ENCODE assay signal across 21 mouse cellular contexts in genomic region chr11:61490944-61491520, GRCm38 (mm10). TPM values are rescaled to one million over a fixed set of nuclear protein-coding genes. Genes with fewer than 3 reads are reported as not detected.
DNase-seq lines count a peak whose midpoint lies in the region; ATAC-seq lines count a peak whose summit lies in the region.
"Had no signal": no experiment of that assay in that cellular context is flagged by ENCODE, and none has a peak within 500 bp of the region (broad histone marks: within the 10 kb centered on the region; RNA-seq: fewer than 3 reads in every experiment).

No protein-coding gene starts in this region.

- H3K36me3 ChIP-seq in midbrain, embryonic 11.5 days (ENCODE audit: control insufficient read depth, insufficient read depth, low read length) = peaks cover 26% of the 10 kb centered on the region
- H3K36me3 ChIP-seq in midbrain, embryonic 16.5 days (ENCODE audit: control insufficient read depth, insufficient read depth, low read length) = peaks cover 29% of the 10 kb centered on the region

- no peaks in the 10 kb centered on the region for H3K27me3 ChIP-seq in midbrain, embryonic 11.5 days (ENCODE audit: control insufficient read depth, insufficient read depth, low read length)
- no peaks in the 10 kb centered on the region for H3K27me3 ChIP-seq in midbrain, embryonic 16.5 days (ENCODE audit: control insufficient read depth, insufficient read depth, low read depth, low read length)
- H3K27me3 ChIP-seq: forebrain, embryonic 15.5 days; heart, embryonic 13.5 days had no signal

- H3K9ac ChIP-seq in midbrain, embryonic 11.5 days (ENCODE audit: low read length) = no peak overlapping the region
- no peak overlapping the region for H3K9ac ChIP-seq in midbrain, embryonic 16.5 days (ENCODE audit: low read depth, low read length)
- H3K9ac ChIP-seq: forebrain, embryonic 15.5 days; heart, embryonic 13.5 days; hindbrain, embryonic 14.5 days had no signal

- no peak for ATAC-seq in midbrain, embryonic 11.5 days (ENCODE audit: low FRiP score)
- no peak for ATAC-seq in midbrain, embryonic 16.5 days
- ATAC-seq: forebrain, embryonic 15.5 days; intestine, embryonic 16.5 days had no signal

- no peak overlapping the region for H3K4me2 ChIP-seq in midbrain, embryonic 11.5 days
- no peak overlapping the region for H3K4me2 ChIP-seq in midbrain, embryonic 16.5 days (ENCODE audit: low read length)
- H3K4me2 ChIP-seq: forebrain, embryonic 15.5 days; heart, embryonic 13.5 days; hindbrain, embryonic 14.5 days had no signal

- H3K4me1 ChIP-seq in midbrain, embryonic 11.5 days (ENCODE audit: control insufficient read depth, insufficient read depth, low read length) = peaks cover 12% of the 10 kb centered on the region
- peaks cover 14% of the 10 kb centered on the region for H3K4me1 ChIP-seq in midbrain, embryonic 16.5 days (ENCODE audit: control insufficient read depth, insufficient read depth, low read length)

- DNase-seq in cerebellum, adult 9-11 months = peak; percentile 60
- no peak for DNase-seq in cerebellum, adult 11 months
- DNase-seq in heart, adult 11 months = peak; percentile 88
- no peak for DNase-seq in heart, adult 8-10 months (ENCODE audit: low spot score)
- DNase-seq in midbrain, embryonic 11.5 days (ENCODE audit: low spot score, missing footprints) = peak; percentile 37
- DNase-seq in kidney, adult 18-20 months = no peak
- DNase-seq: adrenal gland, postnatal 10 days; cerebellum, adult 8-10 months; cerebellum, postnatal 36 days; gastrocnemius, postnatal 14 days; heart, postnatal 36 days; kidney, adult 8-10 months had no signal

- H3K4me3 ChIP-seq in midbrain, embryonic 11.5 days (ENCODE audit: low read depth, low read length) = no peak overlapping the region
- no peak overlapping the region for H3K4me3 ChIP-seq in midbrain, embryonic 16.5 days (ENCODE audit: low read depth, low read length)
- H3K4me3 ChIP-seq: forebrain, embryonic 15.5 days; heart, embryonic 13.5 days had no signal

- no peaks in the 10 kb centered on the region for H3K9me3 ChIP-seq in midbrain, embryonic 11.5 days (ENCODE audit: control insufficient read depth, low read length)
- H3K9me3 ChIP-seq in midbrain, embryonic 16.5 days (replicated peaks; ENCODE audit: control insufficient read depth, low read length, poor library complexity, severe bottlenecking) = no peaks in the 10 kb centered on the region
- H3K9me3 ChIP-seq: forebrain, embryonic 15.5 days; heart, embryonic 13.5 days had no signal

- no peak overlapping the region for H3K27ac ChIP-seq in midbrain, embryonic 11.5 days (ENCODE audit: low read depth, low read length)
- no peak overlapping the region for H3K27ac ChIP-seq in midbrain, embryonic 16.5 days (ENCODE audit: low read length)
- H3K27ac ChIP-seq: forebrain, embryonic 15.5 days; heart, embryonic 13.5 days; hindbrain, embryonic 14.5 days had no signal

- 93% methylated on average over 22 of the region's 22 CpGs for WGBS in midbrain, embryonic 11.5 days
- 91% methylated on average over 22 of the region's 22 CpGs for WGBS in midbrain, embryonic 16.5 days

RNA-seq across cellular contexts. Expression of gene Mapk7, which starts 3.2 kb away (rescaled TPM):
- total RNA-seq in heart, adult 8-10 months (2022) = 1 to 10 TPM; 4.3 to 5.1 (median 4.7) TPM
- polyA plus RNA-seq in midbrain, embryonic 11.5 days (2014; fragmentation: Nextera tagmentation; extraction: Ambion mirVana) = 51.0 and 58.3 TPM in 2 replicates
- 63.0 and 66.7 TPM in 2 replicates for polyA plus RNA-seq in midbrain, embryonic 16.5 days (2015; fragmentation: Nextera tagmentation; extraction: Ambion mirVana)

RNA-seq across cellular contexts. Expression of gene Mfap4, which starts 5.8 kb away (rescaled TPM):
- 10 to 100 TPM in 2 of 4 experiments, 1 to 10 TPM in 2; 7.9 to 11.9 (median 9.9) TPM for total RNA-seq in heart, adult 8-10 months (2022)
- polyA plus RNA-seq in midbrain, embryonic 11.5 days (2014; fragmentation: Nextera tagmentation; extraction: Ambion mirVana) = 69.8 and 78.9 TPM in 2 replicates
- 16.2 and 18.0 TPM in 2 replicates for polyA plus RNA-seq in midbrain, embryonic 16.5 days (2015; fragmentation: Nextera tagmentation; extraction: Ambion mirVana)
- total RNA-seq: MEL had no signal
- polyA plus RNA-seq: C2C12 had no signal

RNA-seq across cellular contexts. Expression of gene B9d1, which starts 13.9 kb away (rescaled TPM):
- total RNA-seq in heart, adult 8-10 months (2022) = 10 to 100 TPM in 1 of 4 experiments, 1 to 10 TPM in 3; 7.9 to 11.2 (median 8.3) TPM
- 35.1 and 39.6 TPM in 2 replicates for polyA plus RNA-seq in midbrain, embryonic 11.5 days (2014; fragmentation: Nextera tagmentation; extraction: Ambion mirVana)
- 31.5 and 32.8 TPM in 2 replicates for polyA plus RNA-seq in midbrain, embryonic 16.5 days (2015; fragmentation: Nextera tagmentation; extraction: Ambion mirVana)

RNA-seq across cellular contexts. Expression of gene Rnf112, which starts 37.1 kb away (rescaled TPM):
- total RNA-seq in heart, adult 8-10 months (2022) = under 1 TPM in 3 of 4 experiments, not detected in 1; 0.12 to 0.14 (median 0.14) TPM
- 0.40 and 0.51 TPM in 2 replicates for polyA plus RNA-seq in midbrain, embryonic 11.5 days (2014; fragmentation: Nextera tagmentation; extraction: Ambion mirVana)
- 39.5 and 43.0 TPM in 2 replicates for polyA plus RNA-seq in midbrain, embryonic 16.5 days (2015; fragmentation: Nextera tagmentation; extraction: Ambion mirVana)
- total RNA-seq: gastrocnemius, adult 18-20 months; heart, postnatal 36 days; MEL had no signal
- polyA plus RNA-seq: C2C12; heart, postnatal 0 days had no signal

Comparison
In these comparisons a context has a peak if more than half of its experiments do, and no peak if none do; other contexts are left out.
1. DNase-seq: peak in cerebellum, adult 9-11 months (single experiment), heart, adult 11 months (single experiment) and midbrain, embryonic 11.5 days (single experiment); none in cerebellum, adult 11 months (single experiment), heart, adult 8-10 months (single experiment) and kidney, adult 18-20 months (single experiment).